Mouse (Mus musculus): ENCODE data around the gene Msantd3. TPM values are rescaled to one million over a fixed set of nuclear protein-coding genes. Genes with fewer than 3 reads are reported as not detected.

Msantd3 gene
- polyA plus RNA-seq, 1 experiment from 2014 or later = 28.4 TPM

DNA sequence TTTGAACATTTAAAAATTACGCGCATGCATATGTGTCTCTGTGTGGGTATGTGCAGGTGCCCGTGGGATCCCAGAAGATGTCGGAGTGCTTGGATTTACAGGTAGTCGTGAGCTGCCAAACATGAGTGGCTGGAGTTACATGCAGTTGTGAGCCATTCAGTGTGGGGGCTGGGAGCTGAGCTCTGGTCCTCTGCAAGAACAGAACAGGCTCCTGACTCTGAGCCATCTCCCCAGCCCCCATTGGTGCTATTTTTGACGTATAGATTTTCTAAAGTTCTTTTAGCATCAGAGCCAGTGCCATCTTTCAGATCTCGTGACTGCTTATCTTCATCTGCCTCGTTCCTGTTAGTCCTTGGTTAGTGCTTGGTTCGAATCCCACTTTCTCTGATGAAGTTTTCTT lies 69.8 kb downstream of the Msantd3 start:
- Histone ChIP-seq H3K4me2 (ENCODE audit: low read depth, low read length) (no peak overlapping the region), H3K36me3 (ENCODE audit: control insufficient read depth, insufficient read depth, low read length) (peaks cover 39% of the 10 kb centered on the region), H3K4me3 (ENCODE audit: low read depth, low read length) (no peak overlapping the region), H3K4me1 (ENCODE audit: control insufficient read depth, insufficient read depth, low read length) (no peaks in the 10 kb centered on the region), H3K9me3 (ENCODE audit: control insufficient read depth, low read length) (no peaks in the 10 kb centered on the region), H3K27me3 (replicated peaks; ENCODE audit: control insufficient read depth, insufficient read depth, low read length) (no peaks in the 10 kb centered on the region), H3K9ac (ENCODE audit: low read depth, low read length) (no peak overlapping the region), H3K27ac (replicated peaks; ENCODE audit: low read depth, low read length) (no peak overlapping the region)
- 95% methylated on average over 9 of the region's 9 CpGs for WGBS
- DNase-seq (ENCODE audit: low spot score) = no peak
- no peak for ATAC-seq (ENCODE audit: low read depth)

DNA sequence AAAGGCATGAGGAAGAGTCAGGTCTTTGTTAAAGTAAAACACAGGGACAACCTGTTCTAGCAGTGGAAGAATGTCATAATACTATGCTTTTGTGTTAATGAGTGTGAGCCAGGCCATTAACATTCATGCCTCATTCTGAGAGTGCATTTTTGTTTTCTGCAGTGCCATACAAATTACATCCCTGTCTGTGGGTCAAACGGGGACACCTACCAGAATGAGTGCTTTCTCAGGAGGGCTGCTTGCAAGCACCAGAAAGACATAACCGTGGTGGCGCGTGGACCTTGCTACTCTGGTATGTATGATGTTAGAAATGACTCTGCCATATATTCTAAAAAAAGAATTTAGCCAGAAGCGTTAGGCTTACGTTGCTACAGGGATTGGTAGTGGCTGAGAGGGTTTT lies 70.5 kb downstream of the Msantd3 start:
- Histone ChIP-seq H3K27me3 (replicated peaks; ENCODE audit: control insufficient read depth, insufficient read depth, low read length) (no peaks in the 10 kb centered on the region), H3K4me1 (ENCODE audit: control insufficient read depth, insufficient read depth, low read length) (no peaks in the 10 kb centered on the region), H3K4me2 (ENCODE audit: low read depth, low read length) (no peak overlapping the region), H3K27ac (replicated peaks; ENCODE audit: low read depth, low read length) (no peak overlapping the region), H3K4me3 (ENCODE audit: low read depth, low read length) (no peak overlapping the region), H3K9ac (ENCODE audit: low read depth, low read length) (no peak overlapping the region), H3K36me3 (ENCODE audit: control insufficient read depth, insufficient read depth, low read length) (peaks cover 36% of the 10 kb centered on the region), H3K9me3 (ENCODE audit: control insufficient read depth, low read length) (no peaks in the 10 kb centered on the region)
- ATAC-seq (ENCODE audit: low read depth) (no peak), DNase-seq (ENCODE audit: low spot score) (no peak)
- WGBS = 94% methylated on average over 6 of the region's 6 CpGs

Other genes with a start within 250 kb of the Msantd3 start
- gene Tex10, start 66.5 kb upstream of the Msantd3 start, polyA plus RNA-seq (2014; fragmentation: Nextera tagmentation; extraction: Ambion mirVana) = 54.0 and 62.9 TPM in 2 replicates
- 61.4 and 70.2 TPM in 2 replicates for gene Tmeff1, start 45.2 kb downstream of the Msantd3 start, polyA plus RNA-seq (2014; fragmentation: Nextera tagmentation; extraction: Ambion mirVana)
- gene Cavin4, start 123.6 kb downstream of the Msantd3 start, polyA plus RNA-seq (2014; fragmentation: Nextera tagmentation; extraction: Ambion mirVana) = 18.8 and 32.4 TPM in 2 replicates

All from embryonic facial prominence, embryonic 14.5 days (tissue).